Comparison of ENCODE assay signal across 8 mouse cellular contexts in genomic region chr6:38910828-38911559, GRCm38 (mm10). TPM values are rescaled to one million over a fixed set of nuclear protein-coding genes. Genes with fewer than 3 reads are reported as not detected.
DNase-seq lines count a peak whose midpoint lies in the region; ATAC-seq and TF ChIP-seq lines count a peak whose summit lies in the region.

No protein-coding gene starts in this region.

- H3K9ac ChIP-seq in forebrain, embryonic 13.5 days = no peak overlapping the region
- H3K9ac ChIP-seq in liver, postnatal 0 days (replicated peaks) = peak overlapping the region; percentile 26; the same call in 1 of the 2 replicates

- no peak overlapping the region for H3K4me2 ChIP-seq in forebrain, embryonic 13.5 days
- H3K4me2 ChIP-seq in liver, postnatal 0 days (ENCODE audit: low read depth, low read length) = peak overlapping the region; percentile 47; the same call in 1 of the 2 replicates

- peak; percentile 65 for DNase-seq in forebrain, embryonic 10.5 days (ENCODE audit: extremely low spot score, low spot score)
- DNase-seq in adrenal gland, adult (ENCODE audit: inconsistent age in 2 of 2, low spot score in 1 of 2) = peak; percentile 80 to 93
- peak; percentile 82 for DNase-seq in embryo, embryonic 10.5 days (ENCODE audit: low spot score)
- DNase-seq in heart, embryonic 10.5 days (ENCODE audit: low spot score) = peak; percentile 94
- DNase-seq in kidney, postnatal 14 days = peak; percentile 79
- DNase-seq in liver, postnatal 0 days = peak; percentile 86

- ATAC-seq in forebrain, embryonic 13.5 days = no peak
- peak; percentile 93 for ATAC-seq in liver, postnatal 0 days

- H3K27me3 ChIP-seq in forebrain, embryonic 10.5 days (ENCODE audit: poor library complexity, severe bottlenecking) = no peaks in the 10 kb centered on the region
- H3K27me3 ChIP-seq in forebrain, embryonic 13.5 days = no peaks in the 10 kb centered on the region
- H3K27me3 ChIP-seq in heart, embryonic 10.5 days (ENCODE audit: insufficient read depth, poor library complexity, severe bottlenecking) = 0 out of 2 replicates have a peak, but pooled peaks cover 4% of the 10 kb centered on the region
- no peaks in the 10 kb centered on the region for H3K27me3 ChIP-seq in liver, postnatal 0 days (ENCODE audit: insufficient read depth, low read length)
- H3K27me3 ChIP-seq in small intestine, adult 2 months (ENCODE audit: control insufficient read depth, insufficient read depth, low read length) = no peaks in the 10 kb centered on the region

- peak; percentile 98 for TF ChIP-seq CTCF in liver, postnatal 0 days (IDR thresholded peaks at IDR 0.05; ENCODE audit: low read depth)
- peak; percentile 74; the same call in 1 of the 2 replicates for TF ChIP-seq CTCF in small intestine, adult 2 months (IDR thresholded peaks at IDR 0.05; ENCODE audit: extremely low read depth, insufficient read length, insufficient replicate concordance, low read depth, low read length)

- peak; percentile 100 for TF ChIP-seq EP300 in liver, postnatal 0 days (IDR thresholded peaks at IDR 0.05; ENCODE audit: low read depth)

- H3K4me3 ChIP-seq in forebrain, embryonic 10.5 days = no peak overlapping the region
- no peak overlapping the region for H3K4me3 ChIP-seq in forebrain, embryonic 13.5 days
- H3K4me3 ChIP-seq in heart, embryonic 10.5 days = no peak overlapping the region
- no peak overlapping the region for H3K4me3 ChIP-seq in liver, postnatal 0 days (ENCODE audit: low read depth, low read length)
- H3K4me3 ChIP-seq in small intestine, adult 2 months (ENCODE audit: low read depth, low read length) = no peak overlapping the region

- H3K9me3 ChIP-seq in forebrain, embryonic 10.5 days = no peaks in the 10 kb centered on the region
- no peaks in the 10 kb centered on the region for H3K9me3 ChIP-seq in forebrain, embryonic 13.5 days (replicated peaks)
- H3K9me3 ChIP-seq in heart, embryonic 10.5 days = no peaks in the 10 kb centered on the region
- H3K9me3 ChIP-seq in liver, postnatal 0 days (ENCODE audit: low read length) = no peaks in the 10 kb centered on the region

- peak overlapping the region; percentile 48; the same call in 1 of the 2 replicates for H3K27ac ChIP-seq in forebrain, embryonic 10.5 days
- no peak overlapping the region for H3K27ac ChIP-seq in forebrain, embryonic 13.5 days
- H3K27ac ChIP-seq in heart, embryonic 10.5 days = peak overlapping the region; percentile 77
- peak overlapping the region; percentile 63 for H3K27ac ChIP-seq in liver, postnatal 0 days (ENCODE audit: low read depth)
- H3K27ac ChIP-seq in small intestine, adult 2 months (ENCODE audit: insufficient read depth, low read depth, low read length) = peak overlapping the region; percentile 63; the same call in 1 of the 2 replicates

- TF ChIP-seq POLR2A in small intestine, adult 2 months (IDR thresholded peaks at IDR 0.05; ENCODE audit: low read depth, low read length) = no peak

- WGBS in forebrain, embryonic 10.5 days = 66% methylated on average over 3 of the region's 3 CpGs
- 62% methylated on average over 3 of the region's 3 CpGs for WGBS in forebrain, embryonic 13.5 days
- WGBS in heart, embryonic 10.5 days = 14% methylated on average over 3 of the region's 3 CpGs
- 34% methylated on average over 3 of the region's 3 CpGs for WGBS in liver, postnatal 0 days (ENCODE audit: insufficient replicate concordance)
- WGBS in small intestine, adult 2 months = 32% methylated on average over 3 of the region's 3 CpGs

- H3K36me3 ChIP-seq in forebrain, embryonic 10.5 days (replicated peaks) = no peaks in the 10 kb centered on the region
- no peaks in the 10 kb centered on the region for H3K36me3 ChIP-seq in forebrain, embryonic 13.5 days (ENCODE audit: poor library complexity, severe bottlenecking)
- H3K36me3 ChIP-seq in heart, embryonic 10.5 days = no peaks in the 10 kb centered on the region
- no peaks in the 10 kb centered on the region for H3K36me3 ChIP-seq in liver, postnatal 0 days (replicated peaks; ENCODE audit: insufficient read depth, low read length)
- H3K36me3 ChIP-seq in small intestine, adult 2 months (ENCODE audit: control insufficient read depth, insufficient read depth, low read length) = no peaks in the 10 kb centered on the region

- peaks cover 14% of the 10 kb centered on the region; the same call in 1 of the 2 replicates for H3K4me1 ChIP-seq in forebrain, embryonic 10.5 days
- H3K4me1 ChIP-seq in forebrain, embryonic 13.5 days = no peaks in the 10 kb centered on the region
- H3K4me1 ChIP-seq in heart, embryonic 10.5 days = peaks cover 49% of the 10 kb centered on the region
- H3K4me1 ChIP-seq in liver, postnatal 0 days (ENCODE audit: insufficient read depth) = peaks cover 59% of the 10 kb centered on the region
- H3K4me1 ChIP-seq in small intestine, adult 2 months (ENCODE audit: control insufficient read depth, insufficient read depth, insufficient read length, low read length) = peaks cover 19% of the 10 kb centered on the region; the same call in 1 of the 2 replicates

RNA-seq across cellular contexts. Expression of gene Hipk2, which starts 35.0 kb away (rescaled TPM):
- polyA plus RNA-seq in forebrain, embryonic 10.5 days (2016; fragmentation: Nextera tagmentation; extraction: Ambion mirVana) = 26.4 and 29.0 TPM in 2 replicates
- 33.7 and 35.0 TPM in 2 replicates for polyA plus RNA-seq in forebrain, embryonic 13.5 days (2015; fragmentation: Nextera tagmentation; extraction: Ambion mirVana)
- 15.9 and 20.1 TPM in 2 replicates for polyA plus RNA-seq in heart, embryonic 10.5 days (2016; fragmentation: Nextera tagmentation; extraction: Ambion mirVana)
- 9.6 and 9.7 TPM in 2 replicates for polyA plus RNA-seq in liver, postnatal 0 days (2015; fragmentation: Nextera tagmentation; extraction: Ambion mirVana)
- 28.7 and 74.7 TPM in 2 replicates for polyA plus RNA-seq in small intestine, adult 2 months (2012; rRNA removed)

RNA-seq across cellular contexts. Expression of gene Tbxas1, which starts 35.8 kb away (rescaled TPM):
- 0.98 and 1.4 TPM in 2 replicates for polyA plus RNA-seq in forebrain, embryonic 10.5 days (2016; fragmentation: Nextera tagmentation; extraction: Ambion mirVana)
- polyA plus RNA-seq in forebrain, embryonic 13.5 days (2015; fragmentation: Nextera tagmentation; extraction: Ambion mirVana) = 0.76 and 1.1 TPM in 2 replicates
- 1.4 and 1.5 TPM in 2 replicates for polyA plus RNA-seq in heart, embryonic 10.5 days (2016; fragmentation: Nextera tagmentation; extraction: Ambion mirVana)
- polyA plus RNA-seq in liver, postnatal 0 days (2015; fragmentation: Nextera tagmentation; extraction: Ambion mirVana) = 10.3 and 10.6 TPM in 2 replicates
- polyA plus RNA-seq in small intestine, adult 2 months (2012; rRNA removed) = 1.7 and 1.8 TPM in 2 replicates
